Mouse (Mus musculus): ENCODE data around the gene Kcnab1.

The Kcnab1 gene

DNA sequence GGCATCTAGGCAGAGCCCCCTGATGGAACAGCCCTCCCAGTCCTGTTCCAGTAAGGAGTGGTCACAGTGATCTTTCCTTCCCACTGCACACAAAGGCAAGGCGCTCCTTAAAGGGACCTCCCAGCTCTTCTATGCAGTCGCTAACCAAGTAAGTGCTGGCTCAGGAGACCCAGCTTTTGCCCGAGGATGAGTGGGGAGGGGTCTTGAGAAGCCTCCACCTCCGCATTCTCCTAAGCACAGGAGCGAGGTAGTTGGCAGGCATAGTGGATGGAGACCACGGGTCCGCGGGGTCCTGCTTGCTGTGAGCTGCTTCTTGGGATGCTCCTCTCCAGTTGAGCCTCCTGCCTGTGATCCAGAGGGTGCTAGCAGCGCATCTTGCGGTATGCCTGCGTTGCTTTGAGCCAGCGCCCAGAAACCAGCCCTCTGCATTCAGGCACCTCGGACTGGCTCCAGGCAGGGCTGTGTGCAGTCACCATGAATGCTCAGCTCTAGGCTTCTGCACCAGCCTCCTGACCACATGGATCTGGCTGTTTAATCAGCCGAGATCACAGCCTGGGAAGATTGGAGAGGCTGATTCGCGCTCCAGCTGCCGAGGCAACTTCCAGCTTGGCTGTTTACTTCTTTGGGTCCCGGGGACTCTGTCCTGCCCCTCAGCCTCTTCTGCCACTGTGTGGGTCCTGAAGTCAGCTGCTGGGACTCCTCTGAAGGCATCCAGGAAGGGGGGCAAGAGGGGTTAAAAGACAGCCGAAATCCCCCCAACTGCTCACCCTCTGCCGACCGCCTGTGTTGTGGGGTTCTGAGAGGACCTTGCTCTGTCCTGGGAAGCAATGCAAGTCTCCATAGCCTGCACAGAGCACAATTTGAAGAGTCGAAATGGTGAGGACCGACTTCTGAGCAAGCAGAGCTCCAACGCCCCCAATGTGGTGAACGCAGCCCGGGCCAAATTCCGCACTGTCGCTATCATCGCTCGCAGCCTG, at the start of gene Kcnab1:
TSS of gene Kcnab1 (plus strand) at position 440 of the 977 bp plus-strand sequence.
- peak in 1 of 2 experiments; percentile 7 for DNase-seq (ENCODE audit: low spot score in 2 of 2)

DNA sequence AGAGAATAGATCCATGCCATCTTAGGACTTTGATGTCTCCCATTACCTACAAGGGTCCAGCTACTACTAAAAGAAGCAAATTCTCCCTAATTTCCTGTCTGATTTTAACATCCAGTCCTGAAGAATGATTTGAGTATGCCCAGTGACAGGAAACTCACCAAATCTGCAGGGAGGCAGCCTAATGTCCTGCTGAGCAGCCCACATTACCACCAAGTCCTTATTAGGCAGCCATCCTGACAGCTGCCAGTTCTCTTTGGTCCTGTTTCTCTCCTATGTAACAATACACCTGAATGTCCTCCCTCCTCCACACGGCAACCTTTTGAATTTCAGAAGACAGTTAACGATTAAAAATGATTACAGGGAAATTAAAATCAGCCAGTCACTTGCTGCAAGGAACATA, 20.9 kb upstream of the Kcnab1 start:
- DNase-seq (ENCODE audit: low spot score in 2 of 2) = no peak

DNA sequence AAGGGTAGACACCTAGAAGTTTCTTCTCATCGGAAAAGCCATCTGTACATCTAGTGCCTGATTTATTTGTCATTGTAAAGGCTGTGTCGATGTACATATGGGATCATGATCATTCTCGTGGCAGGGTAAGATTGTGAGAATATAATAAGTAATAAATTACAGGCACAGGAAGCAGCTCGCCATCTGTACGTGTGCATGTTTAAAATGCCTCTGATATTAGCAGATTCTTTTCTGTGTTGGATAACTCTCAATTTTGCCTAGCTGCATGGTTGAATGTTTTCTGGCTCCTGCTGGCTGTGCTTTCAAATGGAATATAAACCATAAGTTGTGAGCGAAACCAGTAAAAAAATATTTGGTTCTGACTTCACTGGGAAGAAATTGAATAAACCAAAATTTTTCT, 5.1 kb upstream of the Kcnab1 start:
- no peak for DNase-seq (ENCODE audit: low spot score in 2 of 2)

DNA sequence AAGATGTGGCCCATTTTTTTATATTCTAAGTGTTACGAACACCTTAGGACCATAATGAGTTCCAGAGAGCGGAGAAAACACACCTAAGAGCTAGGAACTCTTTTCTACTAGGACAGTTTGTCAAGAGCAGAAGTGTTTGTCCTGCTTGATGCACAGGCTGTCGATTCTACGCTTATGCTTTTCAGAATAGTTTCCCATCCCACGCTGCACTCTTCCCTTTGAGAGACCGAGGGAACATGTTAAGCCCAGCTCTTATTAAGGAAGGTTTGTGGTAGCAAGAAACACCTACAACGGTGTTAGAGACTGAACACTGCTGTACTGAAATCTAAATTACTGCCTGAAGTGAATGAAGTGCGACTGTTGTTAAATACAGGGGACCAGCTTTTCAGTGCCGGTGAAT, 1.0 kb downstream of the Kcnab1 start:
- no peak for DNase-seq (ENCODE audit: low spot score in 2 of 2)

- no peak for DNase-seq (ENCODE audit: low spot score in 2 of 2)
These were observed 2.0 kb downstream of the Kcnab1 start for GRCm38 (mm10) chr3:65111176-65111575.

GRCm38 (mm10) chr3:65115164-65115563, 6.0 kb downstream of the Kcnab1 start:
- DNase-seq (ENCODE audit: low spot score in 2 of 2) = no peak

DNA sequence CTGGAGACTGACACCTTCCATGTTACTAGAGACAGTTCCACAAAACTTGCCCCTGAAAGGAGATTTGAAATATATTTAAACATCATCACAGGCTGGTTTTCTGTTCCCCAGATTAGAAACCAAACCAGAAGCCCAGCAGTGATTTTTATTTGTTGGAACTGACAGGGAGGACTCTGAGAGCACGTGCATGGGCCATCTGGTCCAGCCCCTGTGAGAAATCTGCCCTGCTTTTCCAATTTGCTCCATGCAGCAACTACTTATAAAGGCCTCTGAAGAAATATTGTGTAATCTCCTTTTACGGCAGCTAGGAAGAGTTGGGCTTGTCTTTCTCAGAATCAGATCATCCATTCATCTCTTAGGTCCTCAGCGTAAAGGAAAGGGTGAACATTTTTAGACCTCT, 7.8 kb downstream of the Kcnab1 start:
- DNase-seq (ENCODE audit: low spot score in 2 of 2) = no peak

DNA sequence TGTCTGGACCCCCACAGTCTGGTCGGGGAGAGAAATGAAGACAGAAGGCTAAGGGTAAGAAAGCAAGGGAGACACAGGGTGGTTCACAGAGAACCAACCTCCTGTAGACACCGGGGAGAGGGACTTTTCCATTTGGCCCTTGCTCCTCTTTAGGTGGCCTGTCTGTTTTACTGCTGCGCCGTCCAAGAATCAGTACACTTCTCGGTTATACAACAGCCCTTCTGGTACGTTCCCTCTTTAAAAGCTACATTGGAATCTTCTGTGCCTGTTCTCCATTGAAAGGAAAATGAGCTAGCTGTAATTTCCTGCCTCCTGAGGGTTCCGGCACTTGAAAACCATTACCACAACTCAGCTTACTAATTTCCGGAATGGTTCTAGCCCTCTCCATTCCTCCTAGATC, 8.2 kb downstream of the Kcnab1 start:
- no peak for DNase-seq (ENCODE audit: low spot score in 2 of 2)

- no peak for DNase-seq (ENCODE audit: low spot score in 2 of 2)
These were observed 15.8 kb downstream of the Kcnab1 start for GRCm38 (mm10) chr3:65124975-65125374.

GRCm38 (mm10) chr3:65129625-65130024, 20.4 kb downstream of the Kcnab1 start:
- DNase-seq (ENCODE audit: low spot score in 2 of 2) = no peak

DNA sequence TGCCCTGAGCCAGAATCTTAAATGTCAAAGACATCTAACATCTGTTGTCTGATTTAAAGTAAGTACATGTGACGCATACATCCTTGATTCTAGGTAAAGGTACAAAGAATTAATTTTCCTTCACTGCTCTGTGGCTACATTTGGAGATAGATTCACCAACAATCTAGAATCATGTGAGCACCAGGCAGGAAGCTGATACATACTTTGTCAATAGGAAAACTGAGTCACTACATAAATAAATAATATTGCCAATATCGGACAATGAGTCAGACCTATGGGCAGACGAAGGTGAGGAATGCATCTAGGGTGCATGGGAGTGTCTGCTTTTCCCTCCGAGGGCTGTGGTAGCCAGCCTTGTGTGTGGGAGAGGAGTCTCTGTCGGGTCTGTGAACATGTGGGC, 25.7 kb downstream of the Kcnab1 start:
- DNase-seq (ENCODE audit: low spot score in 2 of 2) = no peak

DNA sequence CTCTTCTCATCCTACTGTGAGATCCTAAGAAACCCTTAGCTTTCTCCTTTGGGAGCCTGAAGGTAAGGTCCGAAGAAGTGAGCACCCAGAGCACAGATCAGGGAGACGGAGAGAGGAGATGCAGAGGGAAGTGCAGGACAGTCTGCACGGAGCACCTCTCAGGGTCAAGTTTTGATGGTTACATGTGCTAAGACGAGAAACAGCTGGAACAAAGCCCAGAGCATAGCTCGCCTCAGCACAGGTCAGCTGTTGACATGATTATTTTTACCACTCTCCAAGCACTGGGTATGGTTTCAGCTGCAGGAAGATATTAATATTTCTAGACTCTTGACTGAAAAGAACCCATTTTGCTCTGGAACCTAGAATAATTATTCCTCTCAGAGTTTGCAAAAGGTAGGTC, 27.7 kb downstream of the Kcnab1 start:
- no peak for DNase-seq (ENCODE audit: low spot score in 2 of 2)

GRCm38 (mm10) chr3:65138739-65139138, 29.6 kb downstream of the Kcnab1 start:
- DNase-seq (ENCODE audit: low spot score in 2 of 2) = no peak

- no peak for DNase-seq (ENCODE audit: low spot score in 2 of 2)
These were observed 36.0 kb downstream of the Kcnab1 start for GRCm38 (mm10) chr3:65145152-65145551.

DNA sequence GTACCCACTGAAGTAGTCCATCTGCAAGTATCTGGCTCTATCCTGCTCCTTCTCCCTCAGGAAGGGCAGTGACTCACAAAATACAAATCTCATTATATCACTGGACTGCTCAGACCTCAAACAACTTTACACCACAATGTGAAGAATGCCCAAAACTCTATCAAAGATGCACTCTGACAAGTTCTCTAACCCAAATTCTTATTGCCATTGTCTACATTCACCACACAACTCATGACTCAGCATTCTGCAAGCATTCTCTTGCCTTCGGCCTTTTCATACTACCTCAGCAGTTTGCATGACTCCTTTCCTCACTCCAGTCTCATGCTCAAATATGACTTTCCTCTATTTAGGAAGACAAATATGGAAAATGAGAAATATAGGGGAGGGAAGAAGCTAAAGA, 42.6 kb downstream of the Kcnab1 start:
- no peak for DNase-seq (ENCODE audit: low spot score in 2 of 2)

DNA sequence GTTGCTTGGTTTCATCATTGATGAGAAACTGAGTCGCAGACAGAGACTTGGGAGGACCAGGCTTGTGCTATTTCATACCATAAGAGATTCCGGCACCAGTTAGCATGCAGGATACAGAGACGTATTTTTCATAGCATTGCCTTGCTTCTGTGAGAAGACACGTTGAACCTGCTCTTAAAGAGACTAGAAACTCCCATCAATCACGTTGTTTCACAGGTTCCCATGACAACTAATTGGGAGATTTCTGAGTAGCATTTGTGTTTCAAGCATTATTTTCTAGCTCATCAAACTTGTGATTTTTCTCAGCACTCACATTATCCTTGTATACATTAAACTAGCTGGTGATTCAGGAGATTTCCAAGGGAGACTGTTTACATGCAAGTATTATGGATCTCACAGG, 63.8 kb downstream of the Kcnab1 start:
- no peak for DNase-seq (ENCODE audit: low spot score in 2 of 2)

DNA sequence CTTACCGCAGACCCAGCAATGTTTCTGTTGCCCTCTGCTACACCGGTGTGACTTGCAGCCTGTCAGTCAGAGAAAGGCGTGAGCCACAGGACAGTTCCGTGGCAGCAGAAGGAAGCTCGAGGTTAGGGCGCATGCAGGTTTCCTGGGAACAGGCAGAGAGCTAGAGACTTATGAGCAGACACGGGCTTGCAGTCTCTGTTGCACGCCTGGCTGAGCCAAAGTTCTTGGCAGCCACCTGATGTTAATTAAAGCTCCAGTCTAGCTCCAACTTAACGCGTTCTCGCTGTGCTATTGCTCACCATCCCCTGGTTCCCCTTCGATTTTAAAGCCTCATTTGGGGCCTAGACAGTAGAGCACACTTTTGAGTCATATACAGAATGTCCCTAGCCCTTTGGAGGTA, 65.4 kb downstream of the Kcnab1 start:
- no peak for DNase-seq (ENCODE audit: low spot score in 2 of 2)

DNA sequence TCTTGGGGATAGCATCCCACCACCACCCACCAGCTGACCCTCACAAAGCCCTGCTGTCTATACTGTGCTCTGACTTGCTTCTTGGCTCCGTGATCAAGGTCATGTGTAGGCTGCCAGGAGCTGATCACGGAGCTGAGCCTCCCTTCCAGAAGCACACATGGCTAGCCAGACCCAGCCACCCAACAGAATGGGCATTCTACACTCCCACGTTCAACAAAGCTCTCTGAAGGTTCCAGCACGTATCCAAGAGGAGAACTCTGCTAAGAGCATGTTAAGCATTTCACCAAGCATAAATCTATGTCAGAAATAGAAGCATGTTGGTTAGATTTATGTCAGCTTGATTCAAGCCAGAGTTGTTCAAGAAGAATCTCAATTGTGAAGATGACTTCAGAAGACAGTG, 66.6 kb downstream of the Kcnab1 start:
- no peak for DNase-seq (ENCODE audit: low spot score in 2 of 2)

- no peak for DNase-seq (ENCODE audit: low spot score in 2 of 2)
These were observed 67.7 kb downstream of the Kcnab1 start for GRCm38 (mm10) chr3:65176846-65177245.

- no peak for DNase-seq (ENCODE audit: low spot score in 2 of 2)
These were observed 78.9 kb downstream of the Kcnab1 start for GRCm38 (mm10) chr3:65187833-65188698.

DNA sequence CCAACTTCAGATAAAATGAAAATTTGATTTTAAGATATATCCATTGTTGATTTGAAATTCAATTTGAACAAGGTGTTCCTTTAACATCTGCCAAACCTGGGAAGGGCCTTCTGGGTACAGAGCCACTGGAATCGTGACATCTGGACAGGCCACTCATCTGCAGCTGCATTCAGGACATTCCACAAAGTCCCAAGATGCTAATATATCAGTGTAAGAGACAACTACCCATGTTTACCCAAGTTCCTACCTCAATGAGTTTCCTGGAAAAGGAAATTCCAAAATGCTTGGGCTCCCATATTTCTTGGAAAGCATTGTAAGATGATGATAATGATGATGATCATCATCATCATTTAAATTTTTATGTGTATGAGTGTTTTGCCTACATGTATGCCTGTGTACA, 91.4 kb downstream of the Kcnab1 start:
- no peak for DNase-seq (ENCODE audit: low spot score in 2 of 2)

GRCm38 (mm10) chr3:65203361-65204117, 94.4 kb downstream of the Kcnab1 start:
- no peak for DNase-seq (ENCODE audit: low spot score in 2 of 2)

All from urinary bladder, adult 18-20 months (tissue).